Mouse (Mus musculus): ENCODE data around the gene Prr5l. TPM values are rescaled to one million over a fixed set of nuclear protein-coding genes. Genes with fewer than 3 reads are reported as not detected.

The Prr5l gene
- polyA plus RNA-seq, 2 experiments: 16.4 to 27.3 TPM

DNA sequence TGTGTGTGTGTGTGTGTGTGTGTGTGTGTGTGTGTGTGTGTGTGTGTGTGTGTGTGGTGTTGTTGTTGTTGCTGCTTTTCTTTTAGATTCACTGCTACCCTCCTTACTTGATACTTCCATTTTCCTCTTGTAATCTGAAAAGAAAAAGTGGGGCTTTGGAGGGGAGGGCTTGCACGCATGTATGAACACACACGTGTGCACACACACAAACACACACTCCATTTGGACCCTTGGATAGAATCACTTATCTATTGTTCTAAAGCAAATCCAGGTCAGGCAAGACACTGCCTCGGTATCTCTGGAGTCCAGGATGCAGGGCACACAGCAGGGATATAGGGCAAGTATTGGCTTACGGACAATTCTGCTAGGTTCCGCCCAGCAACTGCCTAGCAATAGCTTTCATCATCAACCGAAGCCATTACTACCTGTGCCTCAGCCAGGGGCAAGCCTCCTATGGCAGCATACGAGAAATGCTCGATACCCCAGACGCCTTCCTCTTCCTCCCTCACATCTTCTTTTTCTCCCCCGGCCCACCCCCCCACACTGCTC is 159.4 kb downstream of the Prr5l start:
- WGBS: 77% methylated on average over 10 of the region's 10 CpGs
- H3K27ac ChIP-seq (replicated peaks; ENCODE audit: low read depth, low read length): no peak overlapping the region
- H3K4me3 ChIP-seq (replicated peaks; ENCODE audit: low read length): no peak overlapping the region
- no peaks in the 10 kb centered on the region for H3K9me3 ChIP-seq (ENCODE audit: control insufficient read depth, low read length)
- no peak for TF ChIP-seq POLR2A (IDR thresholded peaks at IDR 0.05; ENCODE audit: borderline replicate concordance, extremely low read depth, insufficient read depth, insufficient read length)
- H3K4me2 ChIP-seq (replicated peaks; ENCODE audit: low read depth, low read length, severe bottlenecking): no peak overlapping the region
- ATAC-seq (ENCODE audit: low FRiP score, low read depth): no peak
- no peak overlapping the region for H3K9ac ChIP-seq (ENCODE audit: low read depth, low read length, severe bottlenecking)
- peaks cover 4% of the 10 kb centered on the region; the same call in 1 of the 2 replicates for H3K4me1 ChIP-seq (ENCODE audit: control insufficient read depth, insufficient read depth, low read length)
- no peaks in the 10 kb centered on the region for H3K27me3 ChIP-seq (ENCODE audit: control insufficient read depth, insufficient read depth, low read length)
- peaks cover 10% of the 10 kb centered on the region; the same call in 1 of the 2 replicates for H3K36me3 ChIP-seq (ENCODE audit: control insufficient read depth, insufficient read depth, low read length)
- no peak for DNase-seq (ENCODE audit: low spot score)

DNA sequence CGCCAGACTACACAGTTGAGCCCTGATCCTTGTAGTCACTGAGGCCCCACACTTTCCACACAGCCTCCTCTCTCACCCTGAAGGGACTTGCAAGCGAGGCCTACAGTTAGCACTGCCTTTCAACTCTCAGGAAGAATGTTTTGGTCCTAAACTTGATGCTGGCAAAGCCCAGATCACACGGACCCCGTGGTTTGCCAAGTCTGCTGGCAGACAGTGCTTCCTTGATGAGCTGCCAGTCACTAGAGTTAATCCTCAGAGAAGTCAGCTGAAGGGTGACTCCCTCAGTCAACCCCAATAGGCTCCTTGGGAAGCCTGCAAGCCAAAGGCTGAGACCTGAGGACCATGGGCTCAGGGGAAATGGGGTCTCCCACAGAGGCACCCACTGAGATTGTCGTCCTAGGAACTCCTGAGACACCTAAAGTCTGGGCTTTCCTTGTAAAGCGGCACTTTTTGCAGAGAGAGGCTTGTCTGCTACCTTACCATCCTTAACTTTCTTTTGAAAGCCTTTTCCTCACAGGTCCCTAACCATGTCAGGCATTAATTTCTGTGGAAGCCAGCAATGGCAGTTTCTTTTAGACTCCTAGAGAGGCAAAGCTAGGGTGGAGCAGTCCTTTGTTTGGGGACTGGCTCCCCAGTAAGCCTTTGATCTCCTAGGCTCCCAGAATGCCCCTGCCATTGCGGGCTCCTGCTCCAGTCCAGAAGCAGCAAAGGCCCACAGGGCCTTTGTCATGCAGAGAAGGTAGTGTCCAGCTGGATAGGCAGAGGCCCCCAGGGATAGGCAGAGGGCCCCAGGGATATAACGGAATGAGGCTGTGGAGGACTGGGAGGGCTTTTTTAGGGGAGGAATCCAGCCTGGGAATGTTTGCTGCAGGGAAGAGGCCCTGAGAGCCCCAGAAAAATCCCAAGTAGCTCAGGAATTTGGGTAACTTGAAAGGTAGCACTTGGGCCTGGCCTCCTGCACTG is 160.2 kb downstream of the Prr5l start:
- H3K9ac ChIP-seq (ENCODE audit: low read depth, low read length, severe bottlenecking): no peak overlapping the region
- no peak overlapping the region for H3K4me3 ChIP-seq (replicated peaks; ENCODE audit: low read length)
- ATAC-seq (ENCODE audit: low FRiP score, low read depth): peak; percentile 52

DNA sequence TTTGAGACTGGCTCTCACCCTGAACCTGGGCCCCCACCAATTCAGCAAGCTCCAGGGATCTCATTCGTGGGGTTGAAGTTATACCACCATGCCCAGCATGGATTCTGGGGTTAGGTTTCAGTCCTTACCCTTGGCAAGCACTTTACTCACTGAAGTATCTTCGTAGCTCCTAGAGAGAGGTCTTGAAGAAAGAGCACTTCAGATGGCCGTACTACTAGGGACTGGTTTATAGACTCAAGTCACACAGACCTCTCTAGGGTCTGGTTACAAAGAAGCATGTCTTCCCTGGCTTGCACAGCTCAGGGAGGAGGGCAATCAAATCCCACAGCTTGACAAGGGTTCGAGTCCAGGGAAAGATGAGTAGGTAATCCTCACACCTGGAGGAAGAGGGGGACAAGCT is 161.0 kb downstream of the Prr5l start:
- WGBS: 77% methylated on average over 4 of the region's 4 CpGs
- H3K4me3 ChIP-seq (replicated peaks; ENCODE audit: low read length): no peak overlapping the region
- 0 out of 2 replicates have a peak, but pooled peaks cover 4% of the 10 kb centered on the region for H3K36me3 ChIP-seq (ENCODE audit: control insufficient read depth, insufficient read depth, low read length)
- no peak overlapping the region for H3K4me2 ChIP-seq (replicated peaks; ENCODE audit: low read depth, low read length, severe bottlenecking)
- H3K4me1 ChIP-seq (ENCODE audit: control insufficient read depth, insufficient read depth, low read length): peaks cover 4% of the 10 kb centered on the region; the same call in 1 of the 2 replicates
- no peak for TF ChIP-seq POLR2A (IDR thresholded peaks at IDR 0.05; ENCODE audit: borderline replicate concordance, extremely low read depth, insufficient read depth, insufficient read length)
- DNase-seq (ENCODE audit: low spot score) (no peak), ATAC-seq (ENCODE audit: low FRiP score, low read depth) (no peak)
- H3K9me3 ChIP-seq (ENCODE audit: control insufficient read depth, low read length): no peaks in the 10 kb centered on the region
- no peak overlapping the region for H3K27ac ChIP-seq (replicated peaks; ENCODE audit: low read depth, low read length)
- H3K9ac ChIP-seq (ENCODE audit: low read depth, low read length, severe bottlenecking): no peak overlapping the region
- H3K27me3 ChIP-seq (ENCODE audit: control insufficient read depth, insufficient read depth, low read length): no peaks in the 10 kb centered on the region

More for the DNA sequence above, 160.2 kb downstream of the Prr5l start:
- H3K9me3 ChIP-seq (ENCODE audit: control insufficient read depth, low read length): no peaks in the 10 kb centered on the region
- no peak for TF ChIP-seq POLR2A (IDR thresholded peaks at IDR 0.05; ENCODE audit: borderline replicate concordance, extremely low read depth, insufficient read depth, insufficient read length)
- 0 out of 2 replicates have a peak, but pooled peaks cover 3% of the 10 kb centered on the region for H3K36me3 ChIP-seq (ENCODE audit: control insufficient read depth, insufficient read depth, low read length)
- H3K27me3 ChIP-seq (ENCODE audit: control insufficient read depth, insufficient read depth, low read length): no peaks in the 10 kb centered on the region
- 49% methylated on average over 8 of the region's 8 CpGs for WGBS
- peaks cover 4% of the 10 kb centered on the region; the same call in 1 of the 2 replicates for H3K4me1 ChIP-seq (ENCODE audit: control insufficient read depth, insufficient read depth, low read length)
- no peak overlapping the region for H3K4me2 ChIP-seq (replicated peaks; ENCODE audit: low read depth, low read length, severe bottlenecking)
- peak overlapping the region; percentile 11; the same call in 1 of the 2 replicates for H3K27ac ChIP-seq (replicated peaks; ENCODE audit: low read depth, low read length)
- DNase-seq (ENCODE audit: low spot score): peak; percentile 26

DNA sequence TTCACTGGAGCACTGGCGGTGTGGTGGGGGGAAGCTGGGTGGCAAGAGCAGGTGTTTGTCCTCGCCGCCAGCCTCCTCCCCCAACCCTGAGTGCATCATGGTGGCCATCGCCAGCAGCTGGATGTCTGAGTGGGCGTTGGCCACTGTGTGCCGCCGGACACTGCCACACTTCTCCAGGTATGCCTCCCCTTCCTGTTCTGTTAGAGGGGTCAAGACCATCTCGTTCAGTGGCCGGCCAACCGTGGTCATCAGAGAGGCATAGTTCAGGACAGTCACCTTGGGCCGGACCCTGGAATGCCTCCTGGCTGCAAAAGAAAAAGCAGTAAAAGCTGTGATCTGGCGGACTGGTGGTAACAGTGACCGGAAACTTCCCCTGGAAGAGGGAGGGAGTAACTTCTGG is 165.7 kb downstream of the Prr5l start:
- Histone ChIP-seq H3K4me3 (replicated peaks; ENCODE audit: low read length) (no peak overlapping the region), H3K9ac (ENCODE audit: low read depth, low read length, severe bottlenecking) (no peak overlapping the region), H3K27me3 (ENCODE audit: control insufficient read depth, insufficient read depth, low read length) (no peaks in the 10 kb centered on the region), H3K27ac (replicated peaks; ENCODE audit: low read depth, low read length) (no peak overlapping the region), H3K36me3 (ENCODE audit: control insufficient read depth, insufficient read depth, low read length) (peaks cover 15% of the 10 kb centered on the region; the same call in 1 of the 2 replicates), H3K9me3 (ENCODE audit: control insufficient read depth, low read length) (no peaks in the 10 kb centered on the region), H3K4me1 (ENCODE audit: control insufficient read depth, insufficient read depth, low read length) (no peaks in the 10 kb centered on the region), H3K4me2 (replicated peaks; ENCODE audit: low read depth, low read length, severe bottlenecking) (no peak overlapping the region)
- DNase-seq (ENCODE audit: low spot score) (no peak), ATAC-seq (ENCODE audit: low FRiP score, low read depth) (no peak)
- TF ChIP-seq POLR2A (IDR thresholded peaks at IDR 0.05; ENCODE audit: borderline replicate concordance, extremely low read depth, insufficient read depth, insufficient read length): no peak
- WGBS: 89% methylated on average over 13 of the region's 13 CpGs

DNA sequence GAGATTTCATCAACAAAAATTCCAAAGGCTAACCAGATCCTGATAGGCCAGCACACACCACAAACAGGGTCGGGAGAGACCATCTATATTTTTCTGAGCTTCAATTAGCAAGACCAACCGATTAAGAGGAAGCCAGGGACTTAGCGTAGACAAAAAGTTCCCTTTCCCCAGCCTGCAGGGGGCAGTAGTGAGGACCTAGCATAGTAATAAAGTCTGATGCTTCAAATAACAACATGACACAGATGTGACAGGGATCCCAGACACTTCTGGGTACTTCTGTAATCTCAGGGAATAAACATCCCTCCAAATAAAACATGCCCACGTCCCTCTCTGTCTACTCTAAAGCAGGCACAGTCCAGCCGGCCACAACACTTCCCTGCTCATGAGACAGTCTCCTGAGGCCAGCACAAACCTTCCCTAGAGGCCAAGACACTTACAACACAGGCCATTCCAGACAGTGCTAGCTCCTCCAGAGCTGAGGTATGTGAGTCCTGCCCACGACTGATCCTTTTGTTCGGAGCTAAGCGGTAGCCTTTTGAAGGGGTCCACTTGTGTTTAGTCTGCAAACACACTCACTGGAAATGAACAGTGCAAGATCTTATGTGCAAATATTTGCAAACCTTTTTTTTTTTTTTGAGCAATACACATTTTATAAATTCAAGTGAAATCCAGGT is 167.0 kb downstream of the Prr5l start:
- H3K27me3 ChIP-seq (ENCODE audit: control insufficient read depth, insufficient read depth, low read length): no peaks in the 10 kb centered on the region
- 83% methylated on average over 8 of the region's 8 CpGs for WGBS
- H3K4me3 ChIP-seq (replicated peaks; ENCODE audit: low read length): no peak overlapping the region
- no peak overlapping the region for H3K4me2 ChIP-seq (replicated peaks; ENCODE audit: low read depth, low read length, severe bottlenecking)
- H3K27ac ChIP-seq (replicated peaks; ENCODE audit: low read depth, low read length): no peak overlapping the region
- H3K4me1 ChIP-seq (ENCODE audit: control insufficient read depth, insufficient read depth, low read length): no peaks in the 10 kb centered on the region
- no peaks in the 10 kb centered on the region for H3K9me3 ChIP-seq (ENCODE audit: control insufficient read depth, low read length)
- ATAC-seq (ENCODE audit: low FRiP score, low read depth) (no peak), DNase-seq (ENCODE audit: low spot score) (no peak)
- no peak for TF ChIP-seq POLR2A (IDR thresholded peaks at IDR 0.05; ENCODE audit: borderline replicate concordance, extremely low read depth, insufficient read depth, insufficient read length)
- H3K36me3 ChIP-seq (ENCODE audit: control insufficient read depth, insufficient read depth, low read length): peaks cover 15% of the 10 kb centered on the region; the same call in 1 of the 2 replicates
- no peak overlapping the region for H3K9ac ChIP-seq (ENCODE audit: low read depth, low read length, severe bottlenecking)

Measured in limb, embryonic 14.5 days (tissue).